Mouse (Mus musculus) olfactory bulb, adult 2 months (tissue): ENCODE measurements around the gene Adgrf4.

Experiments used
- CTCF ChIP-seq: fragments of 200-500 bp; IDR thresholded peaks from 2 replicates; pipeline ENCODE4 v1.5.1; 2012; ENCODE audit warnings: low read depth, mild to moderate bottlenecking, low read length, moderate library complexity; ENCODE audit not compliant: insufficient read depth
- POLR2A ChIP-seq: fragments of 200-500 bp; IDR thresholded peaks from 2 replicates; pipeline ENCODE4 v1.6.1; 2012; ENCODE audit warnings: mild to moderate bottlenecking, low read depth, low read length, moderate library complexity; ENCODE audit not compliant: insufficient read depth

DNA sequence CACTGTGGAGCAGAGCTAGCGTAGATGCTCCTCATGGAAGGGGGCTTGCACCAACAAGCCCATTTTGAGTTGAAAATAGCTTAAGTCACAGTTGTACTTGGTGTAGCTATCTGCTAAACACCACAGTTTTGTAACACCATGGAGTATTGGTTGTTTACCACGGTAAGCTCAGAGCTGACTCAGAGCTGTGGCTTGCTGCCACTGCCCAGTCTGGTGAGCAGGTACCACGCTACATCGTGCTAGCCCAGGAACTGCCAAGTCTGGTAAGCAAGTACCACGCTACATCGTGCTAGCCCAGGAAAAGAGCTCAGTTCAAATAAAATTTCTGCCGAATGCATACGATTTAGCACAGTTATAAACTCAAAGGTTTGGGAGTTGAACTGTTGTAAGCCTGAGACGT is 10.1 kb upstream of the Adgrf4 start:
- TF ChIP-seq CTCF (no peak), POLR2A (no peak)
